11 mouse cellular contexts compared by ENCODE assay signal in genomic region chr3:22144255-22144654, GRCm38 (mm10).
DNase-seq lines count a peak whose midpoint lies in the region; ATAC-seq and TF ChIP-seq lines count a peak whose summit lies in the region.
"Had no signal": no experiment of that assay in that cellular context is flagged by ENCODE, and none has a peak within 500 bp of the region (broad histone marks: within the 10 kb centered on the region; RNA-seq: fewer than 3 reads in every experiment).

No protein-coding gene starts in this region.

- peak; percentile 32 for ATAC-seq in frontal cortex, adult (ENCODE audit: low TSS enrichment)

- H3K4me3 ChIP-seq in layer of hippocampus, adult 2 months = no peak overlapping the region
- H3K4me3 ChIP-seq: heart, embryonic 10.5 days had no signal

- H3K27ac ChIP-seq in layer of hippocampus, adult 2 months = no peak overlapping the region
- H3K27ac ChIP-seq: heart, embryonic 10.5 days had no signal

- DNase-seq in frontal cortex, postnatal 10 days (ENCODE audit: low spot score in 2 of 2) = no peak
- DNase-seq in layer of hippocampus, adult 2 months (ENCODE audit: low spot score in 2 of 2) = no peak
- no peak for DNase-seq in layer of hippocampus, postnatal 25 days (ENCODE audit: extremely low spot score in 1 of 2, low spot score in 1 of 2)
- peak; percentile 51 for DNase-seq in CD4-positive, CD25-positive, alpha-beta regulatory T cell, adult 2 months (ENCODE audit: low read depth, low spot score)
- DNase-seq in large intestine, adult 2 months (ENCODE audit: low read depth, low spot score) = peak; percentile 39
- no peak for DNase-seq in spleen, postnatal 14 days (ENCODE audit: low spot score in 2 of 2)
- no peak for DNase-seq in spleen, adult 12 weeks (ENCODE audit: low spot score)
- DNase-seq: adrenal gland, postnatal 14 days; cerebellum, postnatal 36 days had no signal

- TF ChIP-seq CTCF in layer of hippocampus, adult 2 months (conservative IDR thresholded peaks at IDR 0.05) = peak; percentile 75

- WGBS in large intestine, adult 2 months = 69% methylated on average over 2 of the region's 2 CpGs

Comparison
In these comparisons a context has a peak if more than half of its experiments do, and no peak if none do; other contexts are left out.
1. DNase-seq: peak in CD4-positive, CD25-positive, alpha-beta regulatory T cell, adult 2 months (single experiment) and large intestine, adult 2 months (single experiment); none in frontal cortex, postnatal 10 days (0 of 2), layer of hippocampus, adult 2 months (0 of 2), layer of hippocampus, postnatal 25 days (0 of 2), spleen, postnatal 14 days (0 of 2) and spleen, adult 12 weeks (single experiment).